Mouse (Mus musculus): ENCODE results near the gene Edaradd.

DNA sequence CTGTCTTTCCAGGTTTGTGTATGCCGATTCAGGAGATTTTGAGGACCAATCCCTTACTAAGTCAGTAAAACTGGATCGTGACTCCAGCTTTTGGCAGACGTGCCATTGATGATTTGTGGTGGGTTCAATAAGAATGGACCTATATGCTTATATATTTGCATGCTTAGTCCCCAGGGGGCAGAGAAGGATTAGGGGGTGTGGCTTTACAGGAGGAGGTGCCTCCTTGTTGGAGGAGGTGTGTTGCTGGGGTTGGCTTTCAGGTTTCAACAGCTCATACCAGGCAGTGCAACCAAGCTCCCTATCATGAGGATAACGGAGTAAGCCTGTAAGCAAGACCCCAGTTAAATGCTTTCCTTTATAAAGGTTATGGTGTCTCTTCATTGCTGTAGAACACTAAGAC is 34.0 kb upstream of the Edaradd start:
- TF ChIP-seq CTCF (IDR thresholded peaks at IDR 0.05; ENCODE audit: low read depth) = no peak
- no peak for TF ChIP-seq EP300 (IDR thresholded peaks at IDR 0.05; ENCODE audit: low read depth)

Data from heart, postnatal 0 days (tissue).